Mouse (Mus musculus): ENCODE results near the gene Smyd3.

Gene Smyd3

GRCm38 (mm10) chr1:179061053-179061452, 456.8 kb downstream of the Smyd3 start:
- no peak for DNase-seq (ENCODE audit: low read depth)

- no peak for DNase-seq (ENCODE audit: low read depth)
These were observed 457.5 kb downstream of the Smyd3 start for GRCm38 (mm10) chr1:179060113-179060955.

GRCm38 (mm10) chr1:179059286-179060112, 458.3 kb downstream of the Smyd3 start:
- DNase-seq (ENCODE audit: low read depth), result no peak

- no peak for DNase-seq (ENCODE audit: low read depth)
These were observed 459.2 kb downstream of the Smyd3 start for GRCm38 (mm10) chr1:179058675-179059074.

GRCm38 (mm10) chr1:179055760-179056159, 462.1 kb downstream of the Smyd3 start:
- no peak for DNase-seq (ENCODE audit: low read depth)

GRCm38 (mm10) chr1:179054385-179055116, 463.3 kb downstream of the Smyd3 start:
- peak; percentile 49 for DNase-seq (ENCODE audit: low read depth)

- no peak for DNase-seq (ENCODE audit: low read depth)
These were observed 465.2 kb downstream of the Smyd3 start for GRCm38 (mm10) chr1:179052545-179053180.

GRCm38 (mm10) chr1:179047931-179048596, 469.8 kb downstream of the Smyd3 start:
- peak; percentile 3 for DNase-seq (ENCODE audit: low read depth)

- peak; percentile 78 for DNase-seq (ENCODE audit: low read depth)
These were observed 471.8 kb downstream of the Smyd3 start for GRCm38 (mm10) chr1:179045856-179046714.

- no peak for DNase-seq (ENCODE audit: low read depth)
These were observed 473.7 kb downstream of the Smyd3 start for GRCm38 (mm10) chr1:179044165-179044564.

GRCm38 (mm10) chr1:179043644-179044043, 474.2 kb downstream of the Smyd3 start:
- no peak for DNase-seq (ENCODE audit: low read depth)

- no peak for DNase-seq (ENCODE audit: low read depth)
These were observed 475.9 kb downstream of the Smyd3 start for GRCm38 (mm10) chr1:179041905-179042337.

- DNase-seq (ENCODE audit: low read depth), result no peak
These were observed 476.5 kb downstream of the Smyd3 start for GRCm38 (mm10) chr1:179041231-179041904.

- DNase-seq (ENCODE audit: low read depth), result no peak
These were observed 479.0 kb downstream of the Smyd3 start for GRCm38 (mm10) chr1:179038801-179039200.

GRCm38 (mm10) chr1:179032947-179033346, 484.9 kb downstream of the Smyd3 start:
- DNase-seq (ENCODE audit: low read depth), result no peak

- no peak for DNase-seq (ENCODE audit: low read depth)
These were observed 486.3 kb downstream of the Smyd3 start for GRCm38 (mm10) chr1:179031581-179031980.

GRCm38 (mm10) chr1:179026614-179027013, 491.2 kb downstream of the Smyd3 start:
- DNase-seq (ENCODE audit: low read depth), result no peak

- DNase-seq (ENCODE audit: low read depth), result no peak
These were observed 492.7 kb downstream of the Smyd3 start for GRCm38 (mm10) chr1:179025169-179025568.

- DNase-seq (ENCODE audit: low read depth), result no peak
These were observed 494.4 kb downstream of the Smyd3 start for GRCm38 (mm10) chr1:179023486-179023885.

GRCm38 (mm10) chr1:179017428-179017827, 500.4 kb downstream of the Smyd3 start:
- no peak for DNase-seq (ENCODE audit: low read depth)
